Mouse (Mus musculus) heart, embryonic 10.5 days (tissue): ENCODE results near the gene Dscam. TPM values are rescaled to one million over a fixed set of nuclear protein-coding genes. Genes with fewer than 3 reads are reported as not detected.

Experiments
- DNase-seq: peaks from one replicate; pipeline ENCODE4 v3.0.0-alpha.2; 2017; ENCODE audit warnings: low spot score
- H3K27ac ChIP-seq: fragments of 300-500 bp; sonication (generic); 2 replicates; pipeline ENCODE4 v1.5.1; 2016; ENCODE audit warnings: mild to moderate bottlenecking
- H3K27me3 ChIP-seq: fragments of 300-500 bp; sonication (generic); 2 replicates; pipeline ENCODE4 v1.6.1; 2016; ENCODE audit warnings: mild to moderate bottlenecking; ENCODE audit not compliant: poor library complexity, insufficient read depth, severe bottlenecking
- H3K36me3 ChIP-seq: fragments of 300-500 bp; sonication (generic); 2 replicates; pipeline ENCODE4 v1.6.1; 2016; ENCODE audit warnings: mild to moderate bottlenecking, moderate library complexity
- H3K4me1 ChIP-seq: fragments of 300-500 bp; sonication (generic); 2 replicates; pipeline ENCODE4 v1.6.1; 2016; ENCODE audit warnings: mild to moderate bottlenecking
- H3K4me3 ChIP-seq: fragments of 300-500 bp; sonication (generic); 2 replicates; pipeline ENCODE4 v1.5.1; 2016; ENCODE audit warnings: mild to moderate bottlenecking, moderate library complexity
- H3K9me3 ChIP-seq: fragments of 300-500 bp; sonication (generic); 2 replicates; pipeline ENCODE4 v1.6.1; 2016; ENCODE audit warnings: mild to moderate bottlenecking, moderate library complexity
- WGBS: fragments of 180-500 bp; shearing (Covaris S2); methylation state at CpG from one replicate; pipeline ENCODE4 v1.1.7; 2016; 5-methylcytosine and 5-hydroxymethylcytosine counted together
- polyA plus RNA-seq: library from polyadenylated mRNA; unstranded; fragments of >200 nt; fragmentation: Nextera tagmentation; extraction: Ambion mirVana; gene quantifications from 2 replicates; pipeline ENCODE4 v1.2.1, GENCODE M21; 2016

Dscam gene
- polyA plus RNA-seq, 1 experiment from 2014 or later = 0.20 TPM

DNA sequence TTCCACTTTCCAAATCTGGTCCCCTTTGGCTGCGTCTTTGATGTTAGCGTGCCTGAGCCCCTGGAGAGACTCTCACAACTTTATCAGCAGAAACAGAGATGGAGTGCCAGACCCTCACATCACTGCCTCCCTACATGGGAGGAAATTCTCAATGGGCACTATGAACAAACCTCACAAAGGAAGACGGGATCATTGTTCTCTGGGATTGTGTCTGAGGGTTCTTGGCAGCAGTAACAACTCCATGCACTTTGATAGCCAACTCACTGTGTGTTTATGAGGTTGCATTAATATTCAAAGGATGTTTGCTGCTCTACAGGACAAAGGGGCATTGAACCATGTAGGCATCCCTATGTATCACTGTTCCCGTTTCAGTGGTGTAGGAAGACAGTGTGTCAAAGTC is 135.3 kb downstream of the Dscam start:
- WGBS = 56% methylated on average over 4 of the region's 4 CpGs
- Histone ChIP-seq H3K36me3 (no peaks in the 10 kb centered on the region), H3K4me1 (0 out of 2 replicates have a peak, but pooled peaks cover 4% of the 10 kb centered on the region), H3K27ac (no peak overlapping the region), H3K9me3 (no peaks in the 10 kb centered on the region), H3K27me3 (no peaks in the 10 kb centered on the region), H3K4me3 (no peak overlapping the region)
- peak; percentile 1 for DNase-seq

DNA sequence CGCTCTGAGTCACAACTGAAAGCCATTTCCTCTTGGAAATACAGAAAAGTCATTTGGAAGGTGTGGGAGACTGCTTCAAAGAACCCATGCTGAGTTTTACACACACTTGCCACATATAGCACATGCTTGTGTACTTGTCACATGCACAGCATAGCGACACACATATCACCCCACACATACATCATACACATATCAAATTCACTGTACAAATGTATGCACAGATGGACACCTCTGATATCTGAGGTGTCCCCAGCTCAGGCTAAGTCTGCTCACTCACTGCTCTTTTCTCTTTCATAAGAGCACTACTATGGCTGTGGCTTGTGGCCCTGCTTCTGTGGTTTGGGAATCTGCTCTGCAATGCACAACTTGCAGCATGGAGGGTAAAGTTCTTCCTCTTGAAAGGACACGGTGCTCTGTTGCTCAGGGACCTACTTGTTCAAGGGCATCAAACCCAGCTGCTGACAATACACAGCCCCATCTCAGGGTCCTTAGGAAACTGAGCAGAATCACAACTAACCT is 137.0 kb downstream of the Dscam start:
- Histone ChIP-seq H3K36me3 (no peaks in the 10 kb centered on the region), H3K4me1 (0 out of 2 replicates have a peak, but pooled peaks cover 4% of the 10 kb centered on the region), H3K27ac (no peak overlapping the region), H3K27me3 (no peaks in the 10 kb centered on the region), H3K4me3 (no peak overlapping the region), H3K9me3 (no peaks in the 10 kb centered on the region)
- DNase-seq = peak; percentile 71
- 77% methylated on average over 3 of the region's 3 CpGs for WGBS

DNA sequence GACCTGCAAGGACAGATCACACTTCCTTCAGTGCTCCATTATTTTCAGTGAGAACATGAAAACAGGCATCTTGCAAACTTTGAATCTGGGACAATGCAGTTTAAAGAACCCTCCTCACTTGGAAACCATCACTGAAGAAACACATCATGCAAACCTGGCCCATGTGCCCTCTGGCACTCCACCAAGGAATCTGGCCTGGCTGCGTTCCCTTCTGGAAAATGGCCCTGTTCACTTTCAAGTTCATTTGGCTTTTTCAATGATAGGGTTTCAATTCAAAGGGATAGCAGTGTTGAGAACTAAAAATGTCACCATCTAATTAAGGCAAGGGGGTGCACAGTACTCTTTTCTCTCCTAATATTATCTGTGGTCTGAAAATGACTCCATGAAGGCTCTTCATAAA is 142.9 kb downstream of the Dscam start:
- DNase-seq = peak; percentile 25
- H3K9me3 ChIP-seq = no peaks in the 10 kb centered on the region
- no peak overlapping the region for H3K27ac ChIP-seq
- 90% methylated on average over 1 of the region's 1 CpGs for WGBS
- H3K36me3 ChIP-seq = no peaks in the 10 kb centered on the region
- H3K4me3 ChIP-seq = no peak overlapping the region
- no peaks in the 10 kb centered on the region for H3K4me1 ChIP-seq
- H3K27me3 ChIP-seq = no peaks in the 10 kb centered on the region

DNA sequence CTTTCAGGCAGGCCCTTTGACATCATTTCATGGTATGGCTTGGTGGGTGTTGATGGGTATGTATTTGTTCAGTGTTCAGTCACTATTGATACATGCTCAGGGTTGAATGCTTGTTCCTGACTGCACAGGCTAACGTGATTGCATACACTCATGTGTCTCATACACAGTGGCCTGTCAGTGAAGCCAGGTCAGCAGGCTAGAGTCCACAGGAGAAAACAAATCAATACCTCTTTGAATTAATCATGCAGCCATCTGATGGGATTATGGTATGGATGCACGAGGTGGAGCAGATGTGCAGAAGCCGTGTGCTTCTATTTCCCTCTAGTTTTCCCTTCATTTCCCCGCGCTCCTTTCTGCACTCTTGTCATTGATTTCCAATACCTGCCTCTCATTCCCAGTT is 143.7 kb downstream of the Dscam start:
- WGBS = 87% methylated on average over 5 of the region's 5 CpGs
- no peaks in the 10 kb centered on the region for H3K4me1 ChIP-seq
- no peak overlapping the region for H3K4me3 ChIP-seq
- H3K9me3 ChIP-seq = no peaks in the 10 kb centered on the region
- DNase-seq = peak; percentile 53
- no peak overlapping the region for H3K27ac ChIP-seq
- no peaks in the 10 kb centered on the region for H3K27me3 ChIP-seq
- H3K36me3 ChIP-seq = no peaks in the 10 kb centered on the region

DNA sequence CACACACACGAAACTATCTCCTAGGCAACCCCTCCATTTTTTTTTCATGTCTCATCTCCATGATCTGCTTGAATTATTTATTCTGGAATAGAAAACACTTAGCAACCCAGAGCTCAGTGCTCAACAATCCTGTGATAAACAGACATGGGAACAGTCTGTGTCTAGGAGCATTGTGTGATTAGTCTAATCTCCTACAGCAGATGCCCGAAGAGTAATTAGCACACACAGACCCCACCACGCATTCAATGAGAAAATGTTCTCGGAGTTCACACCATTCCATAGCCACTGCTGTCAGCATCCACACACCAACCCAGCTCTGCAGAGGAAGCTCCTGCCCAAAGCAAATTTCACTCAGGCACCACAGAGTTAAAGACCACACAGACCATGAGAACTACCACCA is 146.1 kb downstream of the Dscam start:
- Histone ChIP-seq H3K4me1 (no peaks in the 10 kb centered on the region), H3K9me3 (no peaks in the 10 kb centered on the region), H3K27me3 (no peaks in the 10 kb centered on the region), H3K36me3 (no peaks in the 10 kb centered on the region), H3K4me3 (no peak overlapping the region), H3K27ac (no peak overlapping the region)
- DNase-seq = no peak
- 53% methylated on average over 4 of the region's 4 CpGs for WGBS

DNA sequence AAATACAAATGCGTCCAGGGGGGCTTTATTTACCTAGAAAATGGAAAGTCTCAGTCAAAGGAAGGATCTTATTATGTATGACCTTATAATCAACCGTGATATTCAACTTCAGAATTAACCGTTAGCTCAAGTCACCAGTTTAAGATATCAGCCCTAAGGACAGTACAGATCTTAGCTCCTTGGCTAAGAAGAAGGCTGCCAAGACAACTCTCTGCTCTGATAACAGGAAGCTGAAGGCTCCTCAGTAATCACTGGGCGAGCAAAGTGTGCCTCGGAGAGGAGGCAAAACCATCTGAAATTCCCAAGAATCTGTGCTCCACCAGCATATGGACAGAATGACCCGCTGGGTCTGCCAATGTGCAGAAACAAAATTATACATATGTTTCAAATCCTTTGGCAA is 149.1 kb downstream of the Dscam start:
- no peaks in the 10 kb centered on the region for H3K27me3 ChIP-seq
- H3K4me3 ChIP-seq = no peak overlapping the region
- 79% methylated on average over 6 of the region's 6 CpGs for WGBS
- no peaks in the 10 kb centered on the region for H3K4me1 ChIP-seq
- H3K9me3 ChIP-seq = no peaks in the 10 kb centered on the region
- DNase-seq = no peak
- H3K36me3 ChIP-seq = no peaks in the 10 kb centered on the region
- no peak overlapping the region for H3K27ac ChIP-seq

DNA sequence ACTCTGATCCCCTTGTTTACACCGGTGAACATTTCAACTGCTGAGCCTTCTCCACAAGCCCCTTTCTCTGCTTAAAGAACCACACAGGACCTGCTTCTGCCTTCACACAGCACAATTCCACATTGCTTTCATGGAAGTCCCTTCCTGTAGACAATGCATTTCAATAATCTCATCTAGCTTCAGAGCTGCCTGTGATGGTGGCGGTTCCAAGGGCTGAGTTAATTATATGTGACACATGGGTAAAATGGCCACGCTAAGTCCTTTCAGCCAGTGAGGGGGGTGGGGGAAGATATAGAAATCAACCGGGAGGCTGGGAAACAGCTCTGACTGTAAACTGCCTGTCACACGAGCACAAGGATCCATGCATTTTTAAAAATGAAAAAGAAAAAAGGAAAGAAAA is 152.2 kb downstream of the Dscam start:
- no peaks in the 10 kb centered on the region for H3K36me3 ChIP-seq
- no peaks in the 10 kb centered on the region for H3K27me3 ChIP-seq
- DNase-seq = no peak
- WGBS = 82% methylated on average over 5 of the region's 5 CpGs
- H3K9me3 ChIP-seq = no peaks in the 10 kb centered on the region
- H3K4me1 ChIP-seq = no peaks in the 10 kb centered on the region
- no peak overlapping the region for H3K4me3 ChIP-seq
- no peak overlapping the region for H3K27ac ChIP-seq

DNA sequence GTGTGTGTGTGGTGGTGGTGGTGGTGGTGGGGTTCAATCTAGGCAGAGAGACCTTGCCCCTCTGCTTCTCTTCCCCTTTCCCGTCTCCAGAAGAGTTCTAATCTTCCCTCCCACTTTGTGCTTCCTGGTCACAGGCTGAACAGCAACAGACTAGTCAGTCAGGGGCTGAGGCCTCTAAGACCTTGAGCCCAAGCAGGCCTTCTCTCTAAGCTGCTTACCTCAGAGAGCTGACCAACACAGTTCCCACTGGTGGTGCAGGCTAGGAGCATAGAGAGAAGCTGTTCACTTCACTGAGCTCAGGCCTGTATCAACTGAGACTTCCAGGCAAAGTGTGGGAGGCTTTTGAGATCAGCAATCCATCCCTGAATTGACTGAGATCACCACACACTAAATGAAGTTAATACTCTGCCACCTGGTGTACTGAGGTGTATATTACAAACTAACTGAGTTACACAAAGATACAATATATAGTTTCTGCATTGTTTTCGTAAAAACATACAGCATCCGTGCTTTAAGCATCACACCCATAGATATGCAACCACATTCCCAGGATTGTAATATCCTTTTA is 153.3 kb downstream of the Dscam start:
- WGBS = 53% methylated on average over 3 of the region's 3 CpGs
- Histone ChIP-seq H3K9me3 (no peaks in the 10 kb centered on the region), H3K27me3 (no peaks in the 10 kb centered on the region)

DNA sequence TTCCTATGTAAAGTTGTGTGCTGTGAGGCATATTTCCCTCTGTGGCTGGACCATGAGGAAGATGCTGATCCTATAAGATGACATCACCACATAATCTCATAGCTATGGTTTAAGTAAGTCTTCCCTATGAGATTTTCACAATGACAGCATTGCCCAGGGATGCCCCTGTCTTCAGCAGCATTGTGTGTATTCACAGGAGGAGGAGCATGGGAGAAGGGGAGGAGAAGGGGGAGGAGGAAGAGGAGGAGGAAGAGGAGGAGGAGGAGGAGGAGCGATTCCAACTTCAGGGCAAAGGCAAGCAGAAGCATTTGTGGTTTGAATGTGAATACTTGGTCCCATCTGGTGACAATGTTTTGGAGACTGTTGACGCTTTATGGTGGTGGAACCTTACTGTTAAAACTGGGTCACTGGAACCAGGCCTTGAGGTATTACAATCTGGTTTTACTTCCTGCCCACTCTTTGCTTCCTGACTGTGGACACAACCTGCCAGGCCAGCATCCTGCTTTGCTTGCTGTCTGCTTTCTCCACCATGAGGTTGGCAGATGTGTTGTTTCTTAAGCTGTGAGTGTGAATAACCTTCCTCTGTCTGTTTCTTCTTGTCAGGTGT is 154.2 kb downstream of the Dscam start:
- WGBS = 78% methylated on average over 2 of the region's 2 CpGs
- H3K4me1 ChIP-seq = no peaks in the 10 kb centered on the region
- H3K4me3 ChIP-seq = no peak overlapping the region
- DNase-seq = no peak
- H3K9me3 ChIP-seq = no peaks in the 10 kb centered on the region
- H3K36me3 ChIP-seq = no peaks in the 10 kb centered on the region
- peak overlapping the region; percentile 30; the same call in 1 of the 2 replicates for H3K27ac ChIP-seq
- H3K27me3 ChIP-seq = no peaks in the 10 kb centered on the region

More for the DNA sequence above, 153.3 kb downstream of the Dscam start:
- Histone ChIP-seq H3K27ac (peak overlapping the region; percentile 65), H3K4me3 (no peak overlapping the region), H3K36me3 (no peaks in the 10 kb centered on the region), H3K4me1 (no peaks in the 10 kb centered on the region)
- no peak for DNase-seq

DNA sequence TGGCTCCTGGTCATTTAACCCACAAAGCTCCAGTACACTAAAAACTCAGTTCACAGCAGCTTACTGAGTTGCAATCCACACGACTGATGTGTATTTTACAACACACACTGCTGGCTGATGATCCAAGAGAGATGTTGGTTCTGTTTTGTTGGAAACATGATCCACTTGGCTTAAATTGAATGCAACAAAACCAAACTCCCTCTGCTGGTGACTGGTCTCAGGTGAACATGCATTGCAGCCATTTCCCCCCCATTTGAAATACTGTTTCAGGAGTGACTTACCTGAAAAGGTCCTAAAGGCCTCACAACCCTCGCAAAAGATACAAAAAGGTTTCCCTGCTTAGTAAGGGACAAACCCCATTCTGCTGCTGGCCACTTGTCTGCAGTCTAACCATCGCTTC is 156.2 kb downstream of the Dscam start:
- DNase-seq = no peak
- no peaks in the 10 kb centered on the region for H3K27me3 ChIP-seq
- H3K36me3 ChIP-seq = no peaks in the 10 kb centered on the region
- H3K4me1 ChIP-seq = peaks cover 4% of the 10 kb centered on the region; the same call in 1 of the 2 replicates
- no peaks in the 10 kb centered on the region for H3K9me3 ChIP-seq
- no peak overlapping the region for H3K27ac ChIP-seq
- no peak overlapping the region for H3K4me3 ChIP-seq
- WGBS = 84% methylated on average over 3 of the region's 3 CpGs

DNA sequence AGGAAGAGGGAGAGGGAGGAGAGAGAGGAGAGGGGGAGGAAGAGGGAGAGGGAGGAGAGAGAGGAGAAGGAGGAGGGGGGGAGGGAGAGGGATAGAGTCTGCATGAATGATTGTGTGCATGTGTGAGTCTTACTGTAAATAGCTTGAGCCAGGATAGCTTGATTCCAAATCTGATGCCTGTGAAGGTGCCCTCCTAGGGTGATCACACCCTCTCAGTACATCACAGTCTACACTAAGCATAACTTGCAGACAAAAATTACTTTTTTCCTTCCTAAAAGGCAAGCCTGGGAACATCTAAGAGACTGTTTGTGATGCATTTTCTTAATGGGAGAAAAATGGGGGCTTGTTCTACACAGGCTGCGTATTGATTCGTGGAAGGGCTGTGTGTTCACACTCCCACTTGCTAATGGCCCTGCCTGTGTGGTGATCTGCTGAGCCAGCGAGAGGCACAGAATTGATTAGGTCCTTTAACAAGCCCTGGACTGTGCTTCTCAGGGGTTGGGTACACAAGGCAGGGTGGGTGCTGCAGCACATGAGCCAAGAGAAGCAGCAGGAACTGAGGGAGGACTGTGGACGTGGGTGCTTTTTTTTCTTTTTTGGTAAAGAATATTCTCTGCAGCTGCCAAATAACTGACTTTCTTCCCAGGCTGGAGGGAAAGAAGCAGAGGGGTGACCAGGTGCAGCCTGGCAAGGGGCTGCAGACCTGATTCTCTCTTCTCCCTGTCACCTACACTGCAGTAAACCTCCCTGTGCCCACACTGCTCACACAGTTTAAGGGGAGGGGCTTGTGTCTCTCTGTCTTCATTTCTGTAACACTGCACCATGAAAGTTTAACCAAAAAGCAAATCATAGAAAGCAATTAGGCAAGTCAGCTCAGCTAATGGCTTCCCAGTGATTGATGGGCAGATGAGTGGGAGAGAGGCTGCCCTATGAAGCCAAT is 161.2 kb downstream of the Dscam start:
- DNase-seq = no peak
- Histone ChIP-seq H3K36me3 (no peaks in the 10 kb centered on the region), H3K4me1 (peaks cover 26% of the 10 kb centered on the region), H3K27me3 (no peaks in the 10 kb centered on the region), H3K4me3 (no peak overlapping the region), H3K9me3 (no peaks in the 10 kb centered on the region), H3K27ac (peak overlapping the region; percentile 42)
- 67% methylated on average over 4 of the region's 4 CpGs for whole genome bisulfite sequencing

DNA sequence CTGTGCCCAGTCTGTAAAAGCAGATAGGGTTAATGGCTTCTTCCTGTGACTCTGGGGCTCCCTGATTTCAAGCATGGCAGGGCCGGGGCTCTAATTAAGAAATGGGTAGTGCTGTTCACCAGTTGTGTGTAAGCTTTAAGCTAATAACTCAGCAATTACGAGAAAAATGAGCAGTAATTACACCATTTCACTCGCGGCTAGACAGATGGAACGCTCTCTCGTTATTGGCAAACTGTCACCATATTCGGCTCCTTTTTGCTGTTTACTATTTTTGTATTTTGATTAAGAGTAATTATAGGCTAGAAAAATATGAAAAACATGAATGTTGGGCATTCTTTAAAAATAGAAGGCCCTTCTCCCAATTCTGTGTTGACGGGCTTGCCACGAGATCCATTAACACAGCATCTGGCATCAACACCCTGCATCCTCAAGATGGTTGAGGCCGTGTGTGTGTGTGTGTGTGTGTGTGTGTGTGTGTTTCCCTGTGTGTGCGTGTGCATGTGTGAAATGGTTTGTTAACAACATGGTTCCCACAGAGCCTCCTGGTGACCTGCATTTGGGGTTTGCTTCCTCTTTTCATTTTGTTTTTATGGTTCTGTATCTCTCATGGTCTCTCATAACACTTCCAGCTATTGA is 162.5 kb downstream of the Dscam start:
- Histone ChIP-seq H3K4me1 (peaks cover 26% of the 10 kb centered on the region), H3K4me3 (no peak overlapping the region), H3K27ac (0 out of 2 replicates have a peak overlapping the region, but pooled peaks have one; percentile 78), H3K36me3 (no peaks in the 10 kb centered on the region), H3K9me3 (no peaks in the 10 kb centered on the region), H3K27me3 (no peaks in the 10 kb centered on the region)
- WGBS = 83% methylated on average over 11 of the region's 11 CpGs
- no peak for DNase-seq

DNA sequence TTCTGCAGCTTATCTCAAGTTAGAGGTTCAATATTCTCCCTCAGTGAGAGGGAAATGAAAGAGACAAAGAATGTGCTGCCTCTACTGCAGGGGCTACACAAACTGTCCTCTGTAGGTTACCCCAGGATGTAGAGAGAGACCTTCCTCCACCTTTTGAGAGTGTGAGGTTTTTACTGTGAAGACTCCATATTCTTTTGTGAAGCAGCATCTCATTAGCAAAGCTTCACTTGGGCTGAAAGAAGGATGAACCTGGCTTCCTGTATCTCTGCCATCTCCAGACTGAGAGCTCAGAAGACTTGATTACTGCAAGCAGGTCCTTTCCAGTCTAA is 163.7 kb downstream of the Dscam start:
- peaks cover 29% of the 10 kb centered on the region for H3K4me1 ChIP-seq
- peak overlapping the region; percentile 78 for H3K27ac ChIP-seq
- H3K27me3 ChIP-seq = no peaks in the 10 kb centered on the region
- no peaks in the 10 kb centered on the region for H3K36me3 ChIP-seq
- no peak for DNase-seq
- no peaks in the 10 kb centered on the region for H3K9me3 ChIP-seq
- H3K4me3 ChIP-seq = no peak overlapping the region
